Mouse (Mus musculus): ENCODE data around the gene Galns.

Gene Galns

DNA sequence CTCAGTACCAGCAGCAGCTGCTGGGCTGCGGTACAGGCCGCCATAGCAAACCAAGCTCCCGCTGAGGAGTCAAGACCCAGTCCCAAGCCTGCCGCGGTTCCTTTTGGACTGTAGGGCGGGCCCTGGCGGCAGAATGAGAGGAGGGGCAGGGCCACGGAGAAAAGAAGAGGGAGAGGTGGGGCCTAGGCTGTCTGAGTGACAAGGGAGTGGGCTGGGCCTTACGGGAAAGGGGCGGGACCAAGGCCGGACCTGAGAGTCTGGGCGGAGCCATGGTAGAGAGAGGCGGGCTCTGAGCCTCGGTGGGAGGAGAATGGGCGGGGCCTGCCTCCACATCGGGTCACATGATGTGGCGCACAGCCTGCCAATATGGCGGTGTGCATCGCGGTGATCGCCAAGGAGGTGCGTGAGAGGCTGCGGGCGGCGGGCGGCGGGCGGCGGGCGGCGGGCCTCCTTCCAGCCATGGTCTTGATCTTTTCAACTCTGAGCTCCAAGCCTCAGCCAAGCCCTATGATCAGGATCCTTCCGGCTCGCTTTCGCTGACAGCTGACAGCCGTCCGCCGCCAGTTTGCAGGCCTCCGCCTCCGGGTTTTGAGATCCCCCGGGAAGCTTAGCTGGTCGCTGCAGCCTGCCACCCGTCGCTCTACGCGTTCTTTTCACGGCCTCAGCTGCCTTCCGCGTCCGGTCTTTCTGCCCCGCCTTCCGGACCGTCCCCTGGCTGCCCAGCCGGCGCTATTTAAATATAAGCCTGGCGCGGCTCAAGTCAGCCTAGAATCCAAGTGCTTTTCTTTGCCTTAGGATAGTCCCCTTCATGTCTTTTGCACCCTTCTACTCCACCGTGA, at the start of gene Galns, which contains the start of gene Trappc2l:
TSS of gene Galns (minus strand) at position 169 of the 839 bp plus-strand sequence.
TSS of gene Trappc2l (plus strand) at position 346 of the 839 bp plus-strand sequence.
- peak; percentile 94 for DNase-seq (ENCODE audit: extremely low spot score, low read depth, low spot score)

DNA sequence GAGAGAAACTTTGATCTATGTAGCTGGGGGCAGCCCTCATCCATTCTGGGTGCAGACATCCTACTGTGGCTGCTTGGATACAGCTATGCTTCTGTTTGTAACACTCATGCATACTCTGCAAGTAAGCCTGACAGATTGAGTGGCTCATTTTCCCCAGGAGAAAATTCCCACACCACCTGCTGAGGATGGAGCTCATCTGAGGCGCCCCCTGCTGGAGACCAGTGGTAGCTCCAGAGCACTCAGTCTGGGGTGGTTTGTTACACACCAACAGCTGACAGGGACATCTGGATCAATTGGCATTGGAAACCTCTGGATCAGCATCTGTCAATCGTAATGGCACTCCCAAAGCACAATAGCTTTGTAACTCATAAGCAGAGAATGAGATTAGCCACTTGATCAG, 48.8 kb upstream of the Galns start:
- DNase-seq (ENCODE audit: extremely low spot score, low read depth, low spot score), result no peak

DNA sequence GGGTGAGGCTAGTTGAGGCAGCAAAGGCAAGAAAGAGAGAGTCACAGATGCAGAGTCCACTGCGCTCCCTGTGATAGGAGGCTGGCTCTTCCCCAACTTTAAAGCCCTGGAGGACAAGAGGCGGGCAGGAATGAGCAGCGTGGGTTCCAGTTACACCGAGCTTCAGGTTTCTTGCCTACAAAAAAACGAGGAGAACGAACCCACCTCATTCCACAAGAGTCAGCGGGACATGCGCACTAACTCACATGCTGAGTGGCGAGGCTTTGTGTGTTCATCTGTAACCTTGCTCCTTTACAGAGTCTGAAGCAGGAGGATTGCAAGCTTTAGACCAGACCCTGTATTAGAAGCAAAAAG, 47.5 kb upstream of the Galns start:
- DNase-seq (ENCODE audit: extremely low spot score, low read depth, low spot score), result no peak

DNA sequence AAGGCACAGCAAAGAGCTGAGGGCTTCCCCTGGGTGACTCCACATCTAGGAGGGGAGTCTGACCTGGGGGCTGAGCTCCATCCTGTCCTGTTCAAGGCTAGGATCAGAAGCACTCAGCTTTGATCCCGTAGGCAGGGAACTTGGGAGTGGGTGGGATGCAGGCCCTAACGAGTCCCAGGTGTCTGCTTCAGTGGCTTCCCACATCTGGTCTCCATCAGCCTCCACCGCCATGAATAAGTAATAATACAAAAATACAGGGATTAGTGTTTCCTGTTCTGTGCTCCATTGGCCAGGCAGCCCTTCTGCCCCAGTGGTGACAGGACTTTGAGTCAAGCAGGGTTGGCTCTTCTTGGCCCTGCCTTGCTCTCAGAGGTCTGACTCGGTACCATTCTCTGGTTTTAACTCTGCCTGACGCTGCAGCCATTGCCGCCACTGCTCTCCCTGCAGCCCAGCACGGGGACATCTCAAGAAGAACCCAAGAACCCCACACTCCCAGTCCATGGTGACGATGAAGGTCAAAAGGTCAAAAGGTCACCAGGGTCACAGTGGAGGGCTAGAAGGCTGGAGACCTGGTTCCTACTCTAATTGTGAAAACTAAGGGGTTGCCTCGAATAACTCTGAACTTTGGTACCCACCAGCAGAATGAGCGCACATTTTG, 47.0 kb upstream of the Galns start:
- DNase-seq (ENCODE audit: extremely low spot score, low read depth, low spot score), result no peak

DNA sequence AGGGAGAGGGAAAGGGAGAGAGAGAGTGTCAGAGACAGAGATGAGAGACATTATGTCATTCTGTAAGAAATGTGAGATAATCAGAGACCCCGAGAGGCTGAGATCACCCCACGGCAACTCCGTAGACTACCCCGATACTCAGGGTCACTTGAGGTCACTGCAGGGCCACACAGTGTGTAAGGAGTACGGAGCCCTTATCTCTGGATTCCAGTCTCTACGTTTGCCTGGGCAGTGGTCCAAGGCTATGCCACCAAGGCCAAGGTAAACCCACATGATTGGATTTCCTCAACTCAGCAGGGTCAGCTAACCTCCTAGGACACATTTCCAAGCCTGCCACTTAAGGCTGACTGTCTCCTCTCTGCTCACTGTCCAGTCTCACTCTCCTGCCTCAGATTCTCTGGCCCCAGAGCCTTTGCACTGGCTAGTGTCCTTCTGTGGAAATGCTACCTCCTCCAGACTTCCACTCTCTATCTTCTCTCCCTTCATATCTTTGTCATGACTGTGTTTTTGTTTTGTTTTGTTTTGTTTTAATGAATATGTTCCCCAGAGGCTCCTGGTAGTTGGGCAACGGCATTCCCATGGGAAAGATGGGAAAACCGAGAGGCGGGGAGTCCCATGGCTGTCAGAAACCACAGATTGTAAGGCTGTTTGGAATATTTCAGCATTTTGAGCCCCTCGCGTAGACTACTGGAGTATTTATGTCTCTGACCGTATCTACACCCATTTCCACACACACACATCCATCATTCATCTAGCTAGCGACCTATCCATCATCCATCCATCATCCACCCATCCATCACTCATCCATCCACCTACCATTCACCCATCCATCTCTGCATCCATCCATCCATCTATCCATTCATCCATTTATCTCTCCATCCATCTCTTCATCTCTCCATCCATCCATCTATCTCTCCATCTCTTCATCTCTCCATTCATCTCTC, 45.1 kb upstream of the Galns start:
- no peak for DNase-seq (ENCODE audit: extremely low spot score, low read depth, low spot score)

- DNase-seq (ENCODE audit: extremely low spot score, low read depth, low spot score), result no peak
These were observed 43.5 kb upstream of the Galns start for GRCm38 (mm10) chr8:122654768-122655167.

- no peak for DNase-seq (ENCODE audit: extremely low spot score, low read depth, low spot score)
These were observed 41.4 kb upstream of the Galns start for GRCm38 (mm10) chr8:122652643-122653042.

DNA sequence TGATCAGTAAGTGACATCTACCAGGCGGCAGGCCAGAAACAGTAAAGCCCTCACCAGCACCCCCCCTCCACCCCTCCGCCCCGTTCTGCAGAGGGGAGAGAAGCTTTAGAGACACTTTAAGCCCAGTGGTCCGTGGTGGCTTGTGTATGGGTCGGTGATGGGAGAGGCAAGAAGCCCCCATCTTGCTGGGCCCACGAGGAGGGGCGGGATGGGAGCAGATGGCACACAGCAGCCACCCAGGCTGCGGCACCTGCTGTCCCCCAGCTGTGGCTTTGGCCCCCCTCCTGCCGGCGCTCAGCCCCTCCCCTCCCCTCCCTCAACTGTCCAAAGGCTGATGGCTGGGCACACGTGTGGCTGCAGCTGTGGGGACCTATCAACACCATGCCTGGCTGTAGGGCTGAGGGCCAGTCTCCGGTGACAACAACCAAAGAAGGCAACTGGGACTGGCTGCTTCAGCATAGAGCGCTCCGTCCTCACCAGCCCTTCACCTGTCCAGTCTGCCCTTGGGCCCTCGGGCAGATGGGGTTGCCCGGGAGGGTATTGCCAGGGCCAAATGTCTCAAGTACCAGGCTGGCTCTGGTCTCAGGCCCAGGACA, 40.2 kb upstream of the Galns start:
- DNase-seq (ENCODE audit: extremely low spot score, low read depth, low spot score), result no peak

- no peak for DNase-seq (ENCODE audit: extremely low spot score, low read depth, low spot score)
These were observed 37.1 kb upstream of the Galns start for GRCm38 (mm10) chr8:122648192-122648970.

- DNase-seq (ENCODE audit: extremely low spot score, low read depth, low spot score), result no peak
These were observed 35.1 kb upstream of the Galns start for GRCm38 (mm10) chr8:122646337-122646736.

- DNase-seq (ENCODE audit: extremely low spot score, low read depth, low spot score), result no peak
These were observed 33.1 kb upstream of the Galns start for GRCm38 (mm10) chr8:122644175-122644954.

- no peak for DNase-seq (ENCODE audit: extremely low spot score, low read depth, low spot score)
These were observed 30.8 kb upstream of the Galns start for GRCm38 (mm10) chr8:122642071-122642470.

DNA sequence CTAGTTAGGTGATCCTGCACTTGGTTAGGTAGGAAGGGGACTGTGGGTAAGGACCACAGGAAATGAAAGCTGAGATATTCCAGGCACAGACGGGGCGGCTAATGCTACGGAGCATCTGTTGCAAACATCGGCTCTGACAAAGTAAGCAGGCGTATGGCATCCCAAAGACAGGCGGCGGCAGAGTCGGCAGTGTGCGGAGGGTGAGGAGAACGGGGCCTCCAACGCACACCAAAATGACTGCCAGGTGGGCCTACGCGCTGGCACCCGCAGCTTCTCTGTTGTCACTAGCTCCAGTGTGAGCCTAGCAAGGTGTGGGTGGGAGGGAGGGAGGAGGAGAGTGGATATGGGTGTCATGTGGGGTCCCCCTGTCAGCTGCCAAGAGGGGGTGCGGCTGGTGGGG, 30.1 kb upstream of the Galns start:
- DNase-seq (ENCODE audit: extremely low spot score, low read depth, low spot score), result no peak

DNA sequence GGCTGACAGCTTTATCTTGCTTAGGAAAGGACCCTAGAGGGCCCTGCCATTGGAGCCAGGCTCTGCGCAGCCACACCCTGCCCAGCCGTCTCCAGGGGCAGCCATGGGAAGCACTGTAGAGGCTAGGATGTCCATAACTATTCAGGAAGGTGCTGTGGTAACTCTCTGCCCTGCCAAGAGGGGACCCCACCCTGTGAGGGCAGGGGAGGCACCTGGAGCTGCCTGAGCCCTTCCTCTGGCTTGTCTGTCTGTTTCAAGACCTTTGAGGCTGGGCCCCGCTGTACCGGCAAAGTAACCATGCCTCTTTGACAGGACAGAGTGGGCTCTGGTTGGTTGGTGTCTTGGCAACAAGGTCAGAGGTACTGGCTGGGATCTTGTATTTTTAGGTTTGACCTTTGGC, 29.6 kb upstream of the Galns start:
- DNase-seq (ENCODE audit: extremely low spot score, low read depth, low spot score), result no peak

DNA sequence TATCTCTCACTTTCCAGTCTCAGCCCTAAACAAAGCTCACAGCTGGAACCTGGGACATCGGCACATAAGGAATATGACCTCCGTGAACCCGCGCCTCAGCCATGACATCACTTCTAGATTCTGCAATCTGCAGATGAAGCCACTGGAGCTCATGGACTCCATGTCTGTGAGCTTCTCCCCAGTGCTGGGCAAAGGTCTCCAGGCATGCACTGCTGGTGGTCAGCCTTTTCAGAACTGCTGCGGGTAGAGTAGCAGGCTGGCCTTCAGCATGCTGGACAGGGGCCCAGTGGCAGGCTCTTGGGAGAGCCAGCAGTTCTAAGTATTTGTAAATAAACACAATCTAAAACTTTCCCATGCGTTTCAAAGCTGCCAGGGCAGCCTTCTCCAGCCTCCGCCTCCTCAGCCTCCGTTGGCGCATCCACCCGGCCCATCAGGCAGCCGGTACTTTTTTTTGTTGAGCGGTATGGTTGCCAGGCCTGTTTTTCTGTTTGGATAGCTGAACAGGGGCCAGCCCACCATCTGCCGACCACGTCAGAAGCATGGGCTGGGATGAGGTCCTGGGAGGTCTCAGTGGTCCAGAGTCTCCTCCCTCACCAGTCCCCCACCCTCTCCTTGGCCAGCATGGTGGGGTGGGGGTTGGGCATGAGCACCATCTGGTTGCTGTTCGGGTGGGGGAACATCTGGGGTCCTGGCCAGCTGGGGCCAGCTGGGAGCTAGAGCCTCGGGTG, 28.4 kb upstream of the Galns start:
- DNase-seq (ENCODE audit: extremely low spot score, low read depth, low spot score), result no peak

DNA sequence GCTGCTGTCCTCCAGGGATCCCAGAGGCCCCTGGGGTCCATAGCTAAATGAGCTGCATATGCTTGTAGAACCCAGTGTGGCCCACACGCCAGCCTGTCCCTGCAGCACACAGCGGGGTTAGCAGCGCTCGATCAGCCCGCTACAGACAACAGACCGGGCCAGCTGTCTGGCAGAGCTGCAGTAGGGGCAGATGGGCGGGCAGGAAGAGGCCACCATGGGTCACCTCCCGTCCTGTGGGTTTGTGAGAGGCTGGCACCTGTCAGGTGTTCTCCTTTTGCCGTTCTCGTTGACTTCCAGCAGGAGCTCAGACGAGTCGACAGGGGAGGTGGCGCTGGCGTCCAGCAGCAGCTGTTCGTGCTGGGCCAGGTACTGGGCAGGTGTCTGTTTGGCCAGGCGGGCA, 27.3 kb upstream of the Galns start:
- no peak for DNase-seq (ENCODE audit: extremely low spot score, low read depth, low spot score)

GRCm38 (mm10) chr8:122637230-122637629, 26.0 kb upstream of the Galns start:
- DNase-seq (ENCODE audit: extremely low spot score, low read depth, low spot score), result no peak

GRCm38 (mm10) chr8:122636803-122637175, 25.5 kb upstream of the Galns start:
- no peak for DNase-seq (ENCODE audit: extremely low spot score, low read depth, low spot score)

All from hindlimb bud, embryonic 11.5 days (tissue).